Mouse (Mus musculus) lung, embryonic 15.5 days (tissue): ENCODE data around the gene Ice1. TPM values are rescaled to one million over a fixed set of nuclear protein-coding genes. Genes with fewer than 3 reads are reported as not detected.

Experiments used
- ATAC-seq: fragments of 200-750 bp; cut with Nextera tagmentation; 2 replicates; pipeline ENCODE4 v1.8.0; 2017; ENCODE audit warnings: moderate number of reproducible peaks, borderline replicate concordance; ENCODE audit not compliant: low FRiP score, low TSS enrichment; ENCODE audit errors: extremely low read depth
- H3K27ac ChIP-seq: fragments of 300-500 bp; sonication (generic); 2 replicates; pipeline ENCODE4 v1.5.1; 2015; ENCODE audit warnings: moderate library complexity, mild to moderate bottlenecking, inconsistent platforms
- H3K27me3 ChIP-seq: fragments of 300-500 bp; sonication (generic); 2 replicates; pipeline ENCODE4 v1.6.1; 2015; ENCODE audit warnings: inconsistent platforms
- H3K36me3 ChIP-seq: fragments of 300-500 bp; sonication (generic); 2 replicates; pipeline ENCODE4 v1.6.1; 2015; ENCODE audit warnings: inconsistent platforms
- H3K4me1 ChIP-seq: fragments of 300-500 bp; sonication (generic); 2 replicates; pipeline ENCODE4 v1.6.1; 2015; ENCODE audit warnings: inconsistent platforms
- H3K4me2 ChIP-seq: fragments of 300-500 bp; sonication (generic); 2 replicates; pipeline ENCODE4 v1.6.1; 2015; ENCODE audit warnings: inconsistent platforms, mild to moderate bottlenecking, moderate library complexity
- H3K4me3 ChIP-seq: fragments of 300-500 bp; sonication (generic); 2 replicates; pipeline ENCODE4 v1.5.1; 2015; ENCODE audit warnings: mild to moderate bottlenecking, inconsistent platforms
- H3K9ac ChIP-seq: fragments of 300-500 bp; sonication (generic); 2 replicates; pipeline ENCODE4 v1.6.1; 2015; ENCODE audit warnings: inconsistent platforms
- H3K9me3 ChIP-seq: fragments of 300-500 bp; sonication (generic); 2 replicates; pipeline ENCODE4 v1.6.1; 2016; ENCODE audit warnings: inconsistent platforms
- WGBS: fragments of 180-500 bp; shearing (Covaris S2); methylation state at CpG from one replicate; pipeline ENCODE4 v1.1.7; 2015; 5-methylcytosine and 5-hydroxymethylcytosine counted together
- polyA plus RNA-seq: library from polyadenylated mRNA; unstranded; fragments of >200 nt; fragmentation: Nextera tagmentation; extraction: Ambion mirVana; gene quantifications from 2 replicates; pipeline ENCODE4 v1.2.1, GENCODE M21; 2015

The Ice1 gene
- polyA plus RNA-seq, 1 experiment from 2014 or later: 16.7 TPM

GRCm38 (mm10) chr13:70545261-70545660 lies 92.2 kb downstream of the Ice1 start:
- 0% methylated on average over 1 of the region's 1 CpGs for WGBS
- Histone ChIP-seq H3K36me3 (no peaks in the 10 kb centered on the region), H3K27ac (no peak overlapping the region), H3K9me3 (no peaks in the 10 kb centered on the region), H3K27me3 (no peaks in the 10 kb centered on the region), H3K9ac (no peak overlapping the region), H3K4me2 (no peak overlapping the region), H3K4me3 (no peak overlapping the region), H3K4me1 (no peaks in the 10 kb centered on the region)
- no peak for ATAC-seq

GRCm38 (mm10) chr13:70539842-70540241 lies 97.6 kb downstream of the Ice1 start:
- Histone ChIP-seq H3K9ac (no peak overlapping the region), H3K4me1 (no peaks in the 10 kb centered on the region), H3K4me3 (no peak overlapping the region), H3K36me3 (no peaks in the 10 kb centered on the region), H3K4me2 (no peak overlapping the region), H3K27me3 (no peaks in the 10 kb centered on the region), H3K27ac (no peak overlapping the region), H3K9me3 (no peaks in the 10 kb centered on the region)
- WGBS: 50% methylated on average over 1 of the region's 1 CpGs
- no peak for ATAC-seq

GRCm38 (mm10) chr13:70533412-70533811 lies 104.0 kb downstream of the Ice1 start:
- no peak overlapping the region for H3K4me3 ChIP-seq
- no peaks in the 10 kb centered on the region for H3K36me3 ChIP-seq
- ATAC-seq: no peak
- no peaks in the 10 kb centered on the region for H3K9me3 ChIP-seq
- H3K27me3 ChIP-seq: no peaks in the 10 kb centered on the region
- H3K4me1 ChIP-seq: no peaks in the 10 kb centered on the region
- 82% methylated on average over 5 of the region's 5 CpGs for WGBS
- H3K27ac ChIP-seq: no peak overlapping the region
- H3K9ac ChIP-seq: no peak overlapping the region
- no peak overlapping the region for H3K4me2 ChIP-seq

GRCm38 (mm10) chr13:70532719-70533118 lies 104.7 kb downstream of the Ice1 start:
- Histone ChIP-seq H3K36me3 (no peaks in the 10 kb centered on the region), H3K4me3 (no peak overlapping the region), H3K4me2 (no peak overlapping the region), H3K4me1 (no peaks in the 10 kb centered on the region), H3K9me3 (no peaks in the 10 kb centered on the region), H3K27ac (no peak overlapping the region), H3K27me3 (no peaks in the 10 kb centered on the region), H3K9ac (no peak overlapping the region)
- 81% methylated on average over 10 of the region's 10 CpGs for WGBS
- no peak for ATAC-seq

- Histone ChIP-seq H3K4me1 (no peaks in the 10 kb centered on the region), H3K4me2 (no peak overlapping the region), H3K27me3 (no peaks in the 10 kb centered on the region), H3K9ac (no peak overlapping the region), H3K36me3 (no peaks in the 10 kb centered on the region), H3K27ac (no peak overlapping the region), H3K9me3 (no peaks in the 10 kb centered on the region), H3K4me3 (no peak overlapping the region)
- 52% methylated on average over 2 of the region's 2 CpGs for WGBS
- no peak for ATAC-seq
Observed at GRCm38 (mm10) chr13:70517651-70518050, 119.8 kb downstream of the Ice1 start.

GRCm38 (mm10) chr13:70515004-70515403 lies 122.4 kb downstream of the Ice1 start:
- H3K4me3 ChIP-seq: no peak overlapping the region
- H3K4me1 ChIP-seq: no peaks in the 10 kb centered on the region
- 61% methylated on average over 2 of the region's 2 CpGs for WGBS
- no peak overlapping the region for H3K4me2 ChIP-seq
- no peaks in the 10 kb centered on the region for H3K36me3 ChIP-seq
- no peak for ATAC-seq
- H3K27me3 ChIP-seq: no peaks in the 10 kb centered on the region
- H3K27ac ChIP-seq: no peak overlapping the region
- no peak overlapping the region for H3K9ac ChIP-seq
- H3K9me3 ChIP-seq: no peaks in the 10 kb centered on the region

- no peaks in the 10 kb centered on the region for H3K9me3 ChIP-seq
- ATAC-seq: no peak
- H3K27ac ChIP-seq: no peak overlapping the region
- no peaks in the 10 kb centered on the region for H3K4me1 ChIP-seq
- H3K4me2 ChIP-seq: no peak overlapping the region
- WGBS: 73% methylated on average over 5 of the region's 5 CpGs
- H3K27me3 ChIP-seq: no peaks in the 10 kb centered on the region
- no peak overlapping the region for H3K4me3 ChIP-seq
- H3K9ac ChIP-seq: no peak overlapping the region
- no peaks in the 10 kb centered on the region for H3K36me3 ChIP-seq
Observed at GRCm38 (mm10) chr13:70510199-70510598, 127.2 kb downstream of the Ice1 start.

GRCm38 (mm10) chr13:70509375-70510016 lies 127.9 kb downstream of the Ice1 start:
- WGBS: 67% methylated on average over 8 of the region's 8 CpGs
- Histone ChIP-seq H3K4me3 (no peak overlapping the region), H3K4me2 (no peak overlapping the region), H3K36me3 (no peaks in the 10 kb centered on the region), H3K4me1 (no peaks in the 10 kb centered on the region), H3K27ac (no peak overlapping the region), H3K27me3 (no peaks in the 10 kb centered on the region), H3K9me3 (no peaks in the 10 kb centered on the region), H3K9ac (no peak overlapping the region)
- no peak for ATAC-seq

- no peak for ATAC-seq
Observed at GRCm38 (mm10) chr13:70508708-70509374, 128.6 kb downstream of the Ice1 start.

More at GRCm38 (mm10) chr13:70508708-70509374, 128.6 kb downstream of the Ice1 start:
- Histone ChIP-seq H3K4me3 (no peak overlapping the region), H3K27me3 (no peaks in the 10 kb centered on the region), H3K4me2 (no peak overlapping the region), H3K27ac (no peak overlapping the region), H3K36me3 (no peaks in the 10 kb centered on the region), H3K9me3 (no peaks in the 10 kb centered on the region), H3K4me1 (no peaks in the 10 kb centered on the region), H3K9ac (no peak overlapping the region)
- WGBS: 57% methylated on average over 5 of the region's 5 CpGs

Other genes with a start within 250 kb of the Ice1 start
- gene Adamts16, start 204.2 kb upstream of the Ice1 start, polyA plus RNA-seq: 0.09 and 0.11 TPM in 2 replicates